Mouse (Mus musculus): ENCODE results near the gene A730071L15Rik. TPM values are rescaled to one million over a fixed set of nuclear protein-coding genes. Genes with fewer than 3 reads are reported as not detected.

A730071L15Rik gene
- total and polyA plus RNA-seq, 3 experiments = 0.42 TPM; not detected in 2

DNA sequence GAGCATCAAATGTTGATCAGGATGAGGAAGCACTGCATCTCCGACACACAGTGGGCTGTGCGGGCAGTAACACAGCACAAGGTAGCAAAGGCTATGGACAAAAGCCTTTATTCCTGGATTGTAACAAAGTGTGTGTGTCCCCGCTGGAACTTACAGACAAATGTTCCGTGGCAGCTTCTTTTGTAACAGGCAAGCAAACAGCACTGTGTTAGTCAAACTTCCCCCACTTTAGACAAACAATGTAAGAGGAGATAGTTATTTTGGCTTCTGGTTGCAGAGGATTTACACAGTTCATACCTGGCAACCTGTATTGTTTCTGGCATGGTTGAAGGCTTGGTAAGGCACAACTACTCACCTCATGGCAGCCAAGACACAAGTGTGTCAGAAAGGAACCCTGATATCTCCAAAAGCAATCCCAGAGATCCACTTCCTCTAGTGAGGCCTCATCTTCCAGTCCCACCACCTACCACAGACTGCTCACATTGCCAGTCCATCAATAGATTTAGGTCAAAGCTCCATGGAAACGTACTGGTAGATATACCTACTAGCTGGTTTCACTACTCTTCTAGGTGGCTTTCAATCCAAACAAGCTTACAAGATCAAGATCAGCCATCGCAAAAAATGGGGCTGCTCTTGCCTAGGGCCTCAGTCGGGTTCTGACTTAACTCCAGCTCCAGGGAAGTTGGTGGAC, 34.3 kb upstream of the A730071L15Rik start:
- no peak for TF ChIP-seq PAX5 (IDR thresholded peaks at IDR 0.05; ENCODE audit: low read length)
- TF ChIP-seq MAZ (IDR thresholded peaks at IDR 0.05; ENCODE audit: low read depth, low read length) = no peak
- no peak for TF ChIP-seq ELF1 (IDR thresholded peaks at IDR 0.05; ENCODE audit: low read depth, low read length)
- no peak for TF ChIP-seq E2F4 (IDR thresholded peaks at IDR 0.05; ENCODE audit: insufficient replicate concordance, low read depth, low read length)
- TF ChIP-seq GABPA (IDR thresholded peaks at IDR 0.05; ENCODE audit: insufficient replicate concordance, low read depth, low read length) = no peak
- TF ChIP-seq CHD1 (IDR thresholded peaks at IDR 0.05; ENCODE audit: low read depth, low read length) = no peak
- no peak for TF ChIP-seq HCFC1 (IDR thresholded peaks at IDR 0.05; ENCODE audit: low read depth, low read length)
- no peak for TF ChIP-seq MEF2A (IDR thresholded peaks at IDR 0.05; ENCODE audit: borderline replicate concordance, low read depth, low read length)
- no peak for DNase-seq (ENCODE audit: extremely low read depth)
- H3K9me3 ChIP-seq (replicated peaks; ENCODE audit: low read length) = peaks cover 21% of the 10 kb centered on the region
- no peak overlapping the region for H3K4me2 ChIP-seq (ENCODE audit: insufficient read depth, low read depth, poor library complexity, severe bottlenecking)
- no peak overlapping the region for H3K4me3 ChIP-seq (replicated peaks in 1 of 3; ENCODE audit: low read depth in 2 of 3, low read length in 2 of 3, poor library complexity in 1 of 3)
- dilution Hi-C loops (cut with MboI; ENCODE audit: extremely low pct_ligation_motif_present, extremely low pct_unique_long_range_greater_than_20kb, low sequenced_read_pairs) (no loop called here), in situ Hi-C loops (cut with MboI; ENCODE audit: low pct_ligation_motif_present, low pct_unique_long_range_greater_than_20kb, low sequenced_read_pairs) (loop anchor here (5.0 kb wide), 2 partner anchors 33 to 1693 kb away; no protein-coding TSS in a partner anchor)
- H3K79me2 ChIP-seq (replicated peaks; ENCODE audit: control insufficient read depth, extremely low read depth, insufficient read depth, poor library complexity, severe bottlenecking) = peaks cover 8% of the 10 kb centered on the region; the same call in 1 of the 2 replicates
- H3K4me1 ChIP-seq (ENCODE audit: control insufficient read depth in 1 of 2, insufficient read depth in 2 of 2) = peaks cover 0 to 35% of the 10 kb centered on the region in 2 experiments; a peak in 3 of 4 replicates
- H3K27ac ChIP-seq (ENCODE audit: insufficient read depth, low read depth) = no peak overlapping the region
- H3K36me3 ChIP-seq (replicated peaks in 1 of 2; ENCODE audit: control insufficient read depth in 1 of 2, insufficient read depth in 1 of 2, low read length in 1 of 2) = peaks cover 0 to 63% of the 10 kb centered on the region in 2 experiments
- no peaks in the 10 kb centered on the region for H3K27me3 ChIP-seq (replicated peaks)
- no peak overlapping the region for H3K9ac ChIP-seq (ENCODE audit: insufficient read depth, low read depth)

DNA sequence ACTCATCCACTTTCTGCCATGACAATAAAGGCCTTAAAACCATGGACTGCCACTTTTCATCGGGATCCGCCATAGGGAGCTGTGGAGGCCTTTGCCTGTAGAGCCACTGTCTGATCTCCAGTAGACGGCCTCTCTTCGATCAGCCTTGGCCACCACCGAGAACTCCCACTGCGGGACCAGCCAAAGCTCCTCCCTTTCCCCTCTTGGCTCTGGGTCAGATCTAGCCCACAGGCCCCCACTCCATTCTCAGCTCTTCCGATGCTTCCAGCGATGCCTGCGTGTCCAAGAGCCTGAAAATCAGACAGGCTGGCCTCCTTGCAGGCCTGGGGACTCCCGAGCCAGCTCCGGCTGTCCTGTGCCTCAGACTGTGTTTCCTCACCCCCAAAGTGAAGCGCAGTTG, 33.5 kb upstream of the A730071L15Rik start:
- in situ Hi-C loops (cut with MboI; ENCODE audit: low pct_ligation_motif_present, low pct_unique_long_range_greater_than_20kb, low sequenced_read_pairs) (loop anchor here (5.0 kb wide), 2 partner anchors 34 to 1694 kb away; no protein-coding TSS in a partner anchor), dilution Hi-C loops (cut with MboI; ENCODE audit: extremely low pct_ligation_motif_present, extremely low pct_unique_long_range_greater_than_20kb, low sequenced_read_pairs) (no loop called here)
- Histone ChIP-seq H3K4me3 (replicated peaks in 1 of 3; ENCODE audit: low read depth in 2 of 3, low read length in 2 of 3, poor library complexity in 1 of 3) (no peak overlapping the region), H3K4me1 (ENCODE audit: control insufficient read depth in 1 of 2, insufficient read depth in 2 of 2) (peaks cover 0 to 26% of the 10 kb centered on the region in 2 experiments; a peak in 2 of 4 replicates), H3K36me3 (replicated peaks in 1 of 2; ENCODE audit: control insufficient read depth in 1 of 2, insufficient read depth in 1 of 2, low read length in 1 of 2) (peaks cover 0 to 65% of the 10 kb centered on the region in 2 experiments), H3K27me3 (replicated peaks) (no peaks in the 10 kb centered on the region), H3K27ac (ENCODE audit: insufficient read depth, low read depth) (no peak overlapping the region), H3K79me2 (replicated peaks; ENCODE audit: control insufficient read depth, extremely low read depth, insufficient read depth, poor library complexity, severe bottlenecking) (peaks cover 8% of the 10 kb centered on the region; the same call in 1 of the 2 replicates), H3K9me3 (replicated peaks; ENCODE audit: low read length) (peaks cover 23% of the 10 kb centered on the region), H3K4me2 (ENCODE audit: insufficient read depth, low read depth, poor library complexity, severe bottlenecking) (no peak overlapping the region), H3K9ac (ENCODE audit: insufficient read depth, low read depth) (no peak overlapping the region)
- TF ChIP-seq ZNF384 (IDR thresholded peaks at IDR 0.05; ENCODE audit: low read depth, low read length) (no peak), MAX (IDR thresholded peaks at IDR 0.05; ENCODE audit: low read length) (no peak), USF2 (conservative IDR thresholded peaks at IDR 0.05; ENCODE audit: low read depth, low read length) (no peak), JUND (conservative IDR thresholded peaks at IDR 0.05; ENCODE audit: low read depth, low read length) (no peak), NELFE (IDR thresholded peaks at IDR 0.05; ENCODE audit: low read depth, low read length) (no peak), KAT2A (IDR thresholded peaks at IDR 0.05; ENCODE audit: insufficient replicate concordance, low read length) (no peak), PAX5 (IDR thresholded peaks at IDR 0.05; ENCODE audit: low read length) (no peak), ELF1 (IDR thresholded peaks at IDR 0.05; ENCODE audit: low read depth, low read length) (no peak)
- no peak for DNase-seq (ENCODE audit: extremely low read depth)
